ENCODE assay signal across 10 mouse cellular contexts in genomic region chr17:37050876-37051275, GRCm38 (mm10). TPM values are rescaled to one million over a fixed set of nuclear protein-coding genes. Genes with fewer than 3 reads are reported as not detected.
DNase-seq lines count a peak whose midpoint lies in the region; ATAC-seq lines count a peak whose summit lies in the region.
"Had no signal": no experiment of that assay in that cellular context is flagged by ENCODE, and none has a peak within 500 bp of the region (broad histone marks: within the 10 kb centered on the region; RNA-seq: fewer than 3 reads in every experiment).

No protein-coding gene starts in this region.

- H3K27me3 ChIP-seq in heart, embryonic 12.5 days (replicated peaks): peaks cover 10% of the 10 kb centered on the region
- peaks cover 5% of the 10 kb centered on the region; the same call in 1 of the 2 replicates for H3K27me3 ChIP-seq in neural tube, embryonic 13.5 days
- H3K27me3 ChIP-seq: Patski had no signal

- no peaks in the 10 kb centered on the region for H3K9me3 ChIP-seq in heart, embryonic 12.5 days (replicated peaks)
- no peaks in the 10 kb centered on the region for H3K9me3 ChIP-seq in neural tube, embryonic 13.5 days

- no peak for ATAC-seq in heart, embryonic 12.5 days (ENCODE audit: insufficient number of reproducible peaks, low FRiP score)
- peak; percentile 21 for ATAC-seq in neural tube, embryonic 13.5 days (ENCODE audit: low read depth)
- no peak for ATAC-seq in inflammation-experienced regulatory T-cells, adult 6 months
- ATAC-seq: Patski had no signal

- H3K9ac ChIP-seq in heart, embryonic 12.5 days: peak overlapping the region; percentile 78
- H3K9ac ChIP-seq in neural tube, embryonic 13.5 days: peak overlapping the region; percentile 93

- WGBS in heart, embryonic 12.5 days: 3% methylated on average over 27 of the region's 27 CpGs
- WGBS in neural tube, embryonic 13.5 days: under 1% methylated on average over 27 of the region's 27 CpGs

- no peak for DNase-seq in heart, adult 9 months (ENCODE audit: low spot score in 2 of 2)
- DNase-seq in thymus, postnatal 4 days: peak; percentile 14
- no peak for DNase-seq in thymus, postnatal 36 days
- peak; percentile 11 to 22 for DNase-seq in kidney, postnatal 4 days
- DNase-seq in cerebellum, adult 11 months: no peak

- H3K4me2 ChIP-seq in heart, embryonic 12.5 days: peak overlapping the region; percentile 96
- H3K4me2 ChIP-seq in neural tube, embryonic 13.5 days: peak overlapping the region; percentile 88

- peak overlapping the region; percentile 62 for H3K4me3 ChIP-seq in heart, embryonic 12.5 days
- H3K4me3 ChIP-seq in neural tube, embryonic 13.5 days: peak overlapping the region; percentile 80

- H3K27ac ChIP-seq in heart, embryonic 12.5 days (ENCODE audit: poor library complexity, severe bottlenecking): no peak overlapping the region
- H3K27ac ChIP-seq in neural tube, embryonic 13.5 days (replicated peaks): peak overlapping the region; percentile 86

- H3K4me1 ChIP-seq in heart, embryonic 12.5 days (replicated peaks): peaks cover 34% of the 10 kb centered on the region
- H3K4me1 ChIP-seq in neural tube, embryonic 13.5 days (replicated peaks): peaks cover 63% of the 10 kb centered on the region

- H3K36me3 ChIP-seq in heart, embryonic 12.5 days: peaks cover 24% of the 10 kb centered on the region
- H3K36me3 ChIP-seq in neural tube, embryonic 13.5 days: peaks cover 36% of the 10 kb centered on the region

RNA-seq across cellular contexts. Expression of gene Gabbr1, which starts 5.1 kb away (rescaled TPM):
- 8.3 and 8.6 TPM in 2 replicates for polyA plus RNA-seq in heart, embryonic 12.5 days (2016; fragmentation: Nextera tagmentation; extraction: Ambion mirVana)
- 56.2 and 57.0 TPM in 2 replicates for polyA plus RNA-seq in neural tube, embryonic 13.5 days (2015; fragmentation: Nextera tagmentation; extraction: Ambion mirVana)
- 1 to 10 TPM; 4.1 to 8.0 (median 7.4) TPM for polyA plus RNA-seq in inflammation-experienced regulatory T-cells, adult 6 months (2017; shearing (Covaris generic))

RNA-seq across cellular contexts. Expression of gene Mog, which starts 27.7 kb away (rescaled TPM):
- 0.10 TPM in 1 of 2 replicates, not detected in the other for polyA plus RNA-seq in heart, embryonic 12.5 days (2016; fragmentation: Nextera tagmentation; extraction: Ambion mirVana)
- polyA plus RNA-seq in neural tube, embryonic 13.5 days (2015; fragmentation: Nextera tagmentation; extraction: Ambion mirVana): 1.2 and 1.7 TPM in 2 replicates
- not detected for polyA plus RNA-seq in inflammation-experienced regulatory T-cells, adult 6 months (2017; shearing (Covaris generic))
- polyA plus RNA-seq: gonadal fat pad, adult 2 months had no signal

RNA-seq across cellular contexts. Expression of gene Olfr90, which starts 37.4 kb away (rescaled TPM):
- polyA plus RNA-seq in heart, embryonic 12.5 days (2016; fragmentation: Nextera tagmentation; extraction: Ambion mirVana): 0.08 TPM in 1 of 2 replicates, not detected in the other
- not detected in 2 replicates for polyA plus RNA-seq in neural tube, embryonic 13.5 days (2015; fragmentation: Nextera tagmentation; extraction: Ambion mirVana)
- polyA plus RNA-seq in inflammation-experienced regulatory T-cells, adult 6 months (2017; shearing (Covaris generic)): under 1 TPM in 2 of 3 experiments, not detected in 1; 0.16 to 0.20 TPM
- polyA plus RNA-seq: gonadal fat pad, adult 2 months; Patski had no signal

RNA-seq across cellular contexts. Expression of gene Olfr91, which starts 47.2 kb away (rescaled TPM):
- polyA plus RNA-seq in heart, embryonic 12.5 days (2016; fragmentation: Nextera tagmentation; extraction: Ambion mirVana): 0.05 TPM in 1 of 2 replicates, not detected in the other
- not detected in 2 replicates for polyA plus RNA-seq in neural tube, embryonic 13.5 days (2015; fragmentation: Nextera tagmentation; extraction: Ambion mirVana)
- polyA plus RNA-seq in inflammation-experienced regulatory T-cells, adult 6 months (2017; shearing (Covaris generic)): under 1 TPM in 1 of 3 experiments, not detected in 2; 0.15 TPM
- polyA plus RNA-seq: gonadal fat pad, adult 2 months; Patski had no signal

RNA-seq across cellular contexts. Expression of gene Zfp57, which starts 49.9 kb away (rescaled TPM):
- polyA plus RNA-seq in heart, embryonic 12.5 days (2016; fragmentation: Nextera tagmentation; extraction: Ambion mirVana): 60.0 and 64.4 TPM in 2 replicates
- 241 and 262 TPM in 2 replicates for polyA plus RNA-seq in neural tube, embryonic 13.5 days (2015; fragmentation: Nextera tagmentation; extraction: Ambion mirVana)
- not detected for polyA plus RNA-seq in inflammation-experienced regulatory T-cells, adult 6 months (2017; shearing (Covaris generic))

Comparison
In these comparisons a context has a peak if more than half of its experiments do, and no peak if none do; other contexts are left out.
1. DNase-seq: peak in thymus, postnatal 4 days (single experiment) and kidney, postnatal 4 days (2 of 2); none in heart, adult 9 months (0 of 2), thymus, postnatal 36 days (0 of 2) and cerebellum, adult 11 months (single experiment).